Mouse (Mus musculus) forebrain, embryonic 15.5 days (tissue): ENCODE results near the gene Saal1. TPM values are rescaled to one million over a fixed set of nuclear protein-coding genes. Genes with fewer than 3 reads are reported as not detected.
"Not testable (repeated sequence)": the region's sequence is repeated elsewhere in the genome, so short reads cannot be mapped to it uniquely, and the experiment has no call there.

Source experiments
- ATAC-seq: fragments of 200-750 bp; cut with Nextera tagmentation; replicated peaks from 2 replicates; pipeline ENCODE4 v1.8.0; 2017; ENCODE audit warnings: mild to moderate bottlenecking, moderate TSS enrichment, moderate library complexity
- H3K27ac ChIP-seq: fragments of 300-500 bp; sonication (generic); replicated peaks from 2 replicates; pipeline ENCODE4 v1.5.1; 2015; ENCODE audit warnings: mild to moderate bottlenecking, inconsistent platforms
- H3K27me3 ChIP-seq: fragments of 300-500 bp; sonication (generic); 2 replicates; pipeline ENCODE4 v1.6.1; 2015; ENCODE audit warnings: inconsistent platforms
- H3K36me3 ChIP-seq: fragments of 300-500 bp; sonication (generic); 2 replicates; pipeline ENCODE4 v1.6.1; 2015; ENCODE audit warnings: mild to moderate bottlenecking, inconsistent platforms
- H3K4me1 ChIP-seq: fragments of 300-500 bp; sonication (generic); 2 replicates; pipeline ENCODE4 v1.6.1; 2015; ENCODE audit warnings: inconsistent platforms
- H3K4me2 ChIP-seq: fragments of 300-500 bp; sonication (generic); replicated peaks from 2 replicates; pipeline ENCODE4 v1.6.1; 2015; ENCODE audit warnings: mild to moderate bottlenecking, inconsistent platforms
- H3K4me3 ChIP-seq: fragments of 300-500 bp; sonication (generic); 2 replicates; pipeline ENCODE4 v1.5.1; 2015; ENCODE audit warnings: mild to moderate bottlenecking, inconsistent platforms
- H3K9ac ChIP-seq: fragments of 300-500 bp; sonication (generic); replicated peaks from 2 replicates; pipeline ENCODE4 v1.6.1; 2015; ENCODE audit warnings: mild to moderate bottlenecking, inconsistent platforms
- H3K9me3 ChIP-seq: fragments of 300-500 bp; sonication (generic); 2 replicates; pipeline ENCODE4 v1.6.1; 2016; ENCODE audit warnings: inconsistent platforms
- WGBS: fragments of 180-500 bp; shearing (Covaris S2); methylation state at CpG from one replicate; pipeline ENCODE4 v1.1.7; 2015; ENCODE audit warnings: mixed read lengths; 5-methylcytosine and 5-hydroxymethylcytosine counted together
- polyA plus RNA-seq: library from polyadenylated mRNA; unstranded; fragments of >200 nt; fragmentation: Nextera tagmentation; extraction: Ambion mirVana; gene quantifications from 2 replicates; pipeline ENCODE4 v1.2.1, GENCODE M21; 2015

Gene Saal1
- polyA plus RNA-seq, 1 experiment from 2014 or later: 22.8 TPM

GRCm38 (mm10) chr7:46679044-46679443, 31.4 kb downstream of the Saal1 start:
- not testable (repeated sequence) for H3K9me3 ChIP-seq, H3K4me2 ChIP-seq, ATAC-seq, H3K36me3 ChIP-seq, H3K4me3 ChIP-seq, H3K27ac ChIP-seq, H3K27me3 ChIP-seq, H3K4me1 ChIP-seq, H3K9ac ChIP-seq
- WGBS: 75% methylated on average over 7 of the region's 7 CpGs

DNA sequence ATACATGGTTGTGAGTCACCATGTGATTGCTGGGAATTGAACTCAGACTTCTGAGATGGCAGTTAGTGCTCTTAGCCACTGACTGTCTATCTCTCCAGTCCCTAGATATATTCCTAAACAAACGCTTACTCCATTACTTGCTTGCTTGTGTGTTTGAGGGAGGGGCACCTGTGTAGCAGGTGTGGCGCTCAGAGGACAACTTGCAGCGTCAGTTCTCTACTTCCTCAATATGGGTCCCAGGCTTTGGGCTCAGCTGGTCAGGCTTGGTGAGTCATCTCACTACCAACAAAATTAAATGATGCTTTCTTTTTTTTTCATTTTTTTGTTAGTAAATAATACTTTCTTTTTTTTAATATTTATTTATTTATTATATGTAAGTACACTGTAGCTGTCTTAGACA, 32.1 kb downstream of the Saal1 start:
- no peaks in the 10 kb centered on the region for H3K27me3 ChIP-seq
- ATAC-seq: no peak
- H3K36me3 ChIP-seq: no peaks in the 10 kb centered on the region
- no peaks in the 10 kb centered on the region for H3K4me1 ChIP-seq
- H3K27ac ChIP-seq: no peak overlapping the region
- no peak overlapping the region for H3K4me2 ChIP-seq
- WGBS: 90% methylated on average over 3 of the region's 3 CpGs
- no peak overlapping the region for H3K9ac ChIP-seq
- no peaks in the 10 kb centered on the region for H3K9me3 ChIP-seq
- H3K4me3 ChIP-seq: no peak overlapping the region

DNA sequence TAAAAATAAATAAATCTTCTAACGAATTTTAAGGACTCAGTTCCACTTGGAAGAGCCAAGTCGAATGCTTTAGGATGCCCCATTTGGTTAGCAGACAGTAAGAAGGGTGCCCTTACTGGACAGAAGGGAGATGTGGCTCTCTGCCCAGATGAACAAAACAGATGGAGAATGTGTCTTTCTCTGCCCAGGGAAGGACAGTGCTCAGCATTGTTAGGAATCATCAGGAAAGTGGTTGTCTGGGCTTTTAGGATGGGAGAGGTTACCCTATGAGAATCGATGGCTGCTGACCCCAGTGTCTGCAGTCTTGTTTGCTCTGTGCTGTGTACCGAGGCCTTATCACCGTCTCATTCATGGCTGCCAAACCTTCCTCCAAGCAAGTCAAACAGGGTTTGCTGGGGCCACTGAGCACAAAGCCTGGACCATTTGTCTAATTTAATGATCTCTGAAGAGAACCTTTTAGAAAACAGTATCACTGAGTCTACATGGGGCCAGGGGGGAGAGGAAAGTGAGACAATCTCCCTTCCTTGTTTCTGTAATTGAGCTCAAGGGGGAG, 33.6 kb downstream of the Saal1 start:
- Histone ChIP-seq H3K9me3 (no peaks in the 10 kb centered on the region), H3K36me3 (no peaks in the 10 kb centered on the region), H3K27me3 (no peaks in the 10 kb centered on the region), H3K9ac (no peak overlapping the region), H3K4me1 (no peaks in the 10 kb centered on the region), H3K4me3 (no peak overlapping the region), H3K27ac (no peak overlapping the region), H3K4me2 (no peak overlapping the region)
- WGBS: 61% methylated on average over 5 of the region's 5 CpGs
- no peak for ATAC-seq

GRCm38 (mm10) chr7:46675886-46676285, 34.6 kb downstream of the Saal1 start:
- H3K4me1 ChIP-seq: peaks cover 5% of the 10 kb centered on the region; the same call in 1 of the 2 replicates
- H3K9ac ChIP-seq: no peak overlapping the region
- H3K4me2 ChIP-seq: no peak overlapping the region
- no peaks in the 10 kb centered on the region for H3K36me3 ChIP-seq
- WGBS: 88% methylated on average over 8 of the region's 8 CpGs
- no peak overlapping the region for H3K4me3 ChIP-seq
- no peaks in the 10 kb centered on the region for H3K27me3 ChIP-seq
- H3K9me3 ChIP-seq: no peaks in the 10 kb centered on the region
- no peak overlapping the region for H3K27ac ChIP-seq
- no peak for ATAC-seq

GRCm38 (mm10) chr7:46675061-46675460, 35.4 kb downstream of the Saal1 start:
- WGBS: 80% methylated on average over 7 of the region's 7 CpGs
- no peaks in the 10 kb centered on the region for H3K27me3 ChIP-seq
- no peaks in the 10 kb centered on the region for H3K36me3 ChIP-seq
- H3K27ac ChIP-seq: no peak overlapping the region
- peaks cover 6% of the 10 kb centered on the region; the same call in 1 of the 2 replicates for H3K4me1 ChIP-seq
- no peak overlapping the region for H3K9ac ChIP-seq
- H3K4me3 ChIP-seq: no peak overlapping the region
- no peaks in the 10 kb centered on the region for H3K9me3 ChIP-seq
- no peak for ATAC-seq
- no peak overlapping the region for H3K4me2 ChIP-seq

DNA sequence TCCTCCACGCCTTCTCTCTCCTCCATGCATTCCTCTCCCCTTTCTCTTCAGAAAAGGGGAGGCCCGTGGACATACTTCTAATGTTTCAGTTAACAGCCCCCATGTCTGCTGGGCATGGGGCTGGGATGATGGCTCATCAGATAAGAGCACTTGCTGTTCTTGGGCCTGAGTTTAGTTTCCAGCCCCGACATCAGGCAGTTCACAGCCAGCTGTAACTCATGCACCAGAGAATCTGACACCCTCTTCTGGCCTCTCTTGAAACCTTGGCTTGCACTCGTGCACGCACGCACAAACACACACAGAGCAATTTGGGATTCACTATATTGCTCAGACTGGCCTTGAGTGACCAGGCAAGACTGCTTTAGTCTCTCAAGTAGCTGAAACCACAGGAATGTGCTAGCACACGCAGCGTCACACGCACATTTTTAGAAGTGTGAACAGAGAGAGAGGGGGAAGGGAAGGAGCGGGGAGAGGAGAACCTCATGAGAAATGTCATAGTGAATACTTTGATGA, 38.3 kb downstream of the Saal1 start, which contains the start of gene Tph1:
Gene Tph1 (minus strand): TSS at position 378 of the 513 bp plus-strand sequence.
- no peak for ATAC-seq
- Histone ChIP-seq H3K4me2 (no peak within 1 kb of the TSS), H3K9ac (no peak within 1 kb of the TSS), H3K27ac (peak within 1 kb of the TSS; percentile 28), H3K9me3 (no peaks in the 10 kb centered on the region), H3K36me3 (no peaks in the 10 kb centered on the region), H3K4me1 (peaks cover 8% of the 10 kb centered on the region; the same call in 1 of the 2 replicates), H3K4me3 (no peak within 1 kb of the TSS), H3K27me3 (no peaks in the 10 kb centered on the region)
- WGBS: 72% methylated on average over 10 of the region's 10 CpGs

DNA sequence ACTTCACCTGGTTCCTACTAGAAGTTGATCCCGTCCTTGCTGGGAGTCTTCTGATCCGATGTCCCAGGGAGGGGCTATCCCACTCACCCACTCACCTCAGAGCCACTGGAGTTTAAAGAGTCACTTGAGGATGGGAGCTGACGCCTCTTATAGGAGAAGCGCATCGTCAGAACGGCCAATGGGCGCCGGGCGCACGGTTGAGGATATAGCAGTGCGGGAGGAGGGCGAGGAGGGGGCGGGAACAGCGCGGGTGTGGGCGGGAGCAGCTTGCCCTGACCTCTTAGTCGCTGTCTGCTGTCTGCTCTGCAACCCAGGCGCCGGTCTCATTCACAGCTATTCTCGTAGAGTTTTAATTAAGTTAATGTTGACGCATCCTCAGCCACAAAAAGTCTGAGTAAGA, 43.2 kb downstream of the Saal1 start:
- Histone ChIP-seq H3K27ac (no peak overlapping the region), H3K4me1 (peaks cover 11% of the 10 kb centered on the region; the same call in 1 of the 2 replicates), H3K4me2 (peak overlapping the region; percentile 29), H3K9me3 (no peaks in the 10 kb centered on the region), H3K4me3 (no peak overlapping the region), H3K36me3 (no peaks in the 10 kb centered on the region), H3K9ac (no peak overlapping the region), H3K27me3 (peaks cover 5% of the 10 kb centered on the region; the same call in 1 of the 2 replicates)
- no peak for ATAC-seq
- 1% methylated on average over 21 of the region's 21 CpGs for WGBS

- no peaks in the 10 kb centered on the region for H3K36me3 ChIP-seq
- 38% methylated on average over 9 of the region's 9 CpGs for WGBS
- H3K9ac ChIP-seq: no peak overlapping the region
- no peak overlapping the region for H3K27ac ChIP-seq
- peaks cover 5% of the 10 kb centered on the region; the same call in 1 of the 2 replicates for H3K4me1 ChIP-seq
- no peaks in the 10 kb centered on the region for H3K9me3 ChIP-seq
- no peak overlapping the region for H3K4me3 ChIP-seq
- H3K4me2 ChIP-seq: no peak overlapping the region
- peaks cover 5% of the 10 kb centered on the region; the same call in 1 of the 2 replicates for H3K27me3 ChIP-seq
- no peak for ATAC-seq
Measured at GRCm38 (mm10) chr7:46665236-46665635, 45.2 kb downstream of the Saal1 start.

- Histone ChIP-seq H3K36me3 (no peaks in the 10 kb centered on the region), H3K27ac (no peak overlapping the region), H3K9me3 (no peaks in the 10 kb centered on the region), H3K27me3 (peaks cover 5% of the 10 kb centered on the region; the same call in 1 of the 2 replicates), H3K9ac (no peak overlapping the region), H3K4me1 (no peaks in the 10 kb centered on the region; the same call in 1 of the 2 replicates), H3K4me2 (no peak overlapping the region), H3K4me3 (no peak overlapping the region)
- 28% methylated on average over 18 of the region's 18 CpGs for WGBS
- ATAC-seq: no peak
Measured at GRCm38 (mm10) chr7:46661591-46662090, 48.8 kb downstream of the Saal1 start.

DNA sequence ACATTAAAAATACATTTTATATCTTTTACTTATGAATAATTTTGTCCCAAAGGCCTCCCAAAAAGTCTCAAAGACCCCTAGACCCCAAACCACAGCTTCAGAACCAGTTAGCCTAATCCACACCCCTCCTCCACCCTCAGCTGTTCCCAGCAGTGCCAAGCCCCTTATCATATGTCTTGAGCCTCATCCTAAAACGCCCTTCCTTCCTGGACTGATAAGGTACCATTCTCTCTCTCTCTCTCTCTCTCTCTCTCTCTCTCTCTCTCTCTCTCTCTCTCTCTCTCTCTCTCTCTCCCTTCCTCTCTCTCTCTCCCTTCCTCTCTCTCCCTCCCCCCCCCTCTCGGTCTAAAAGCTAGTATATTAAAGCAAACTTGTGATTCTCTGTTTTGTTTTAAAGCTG, 58.2 kb downstream of the Saal1 start:
- H3K27me3 ChIP-seq: no peaks in the 10 kb centered on the region
- no peak overlapping the region for H3K9ac ChIP-seq
- H3K27ac ChIP-seq: no peak overlapping the region
- no peaks in the 10 kb centered on the region for H3K9me3 ChIP-seq
- WGBS: 77% methylated on average over 2 of the region's 2 CpGs
- no peaks in the 10 kb centered on the region for H3K36me3 ChIP-seq
- no peak for ATAC-seq
- no peak overlapping the region for H3K4me3 ChIP-seq
- no peak overlapping the region for H3K4me2 ChIP-seq
- no peaks in the 10 kb centered on the region for H3K4me1 ChIP-seq

- ATAC-seq, H3K27ac ChIP-seq, H3K27me3 ChIP-seq, H3K4me3 ChIP-seq, H3K4me1 ChIP-seq, H3K9me3 ChIP-seq, H3K9ac ChIP-seq, H3K36me3 ChIP-seq, H3K4me2 ChIP-seq: not testable (repeated sequence)
- WGBS: 49% methylated on average over 5 of the region's 5 CpGs
Measured at GRCm38 (mm10) chr7:46650231-46650630, 60.2 kb downstream of the Saal1 start.

GRCm38 (mm10) chr7:46648431-46649140, 61.9 kb downstream of the Saal1 start:
- H3K9me3 ChIP-seq: no peaks in the 10 kb centered on the region
- 61% methylated on average over 4 of the region's 4 CpGs for WGBS
- H3K36me3 ChIP-seq: no peaks in the 10 kb centered on the region

More at GRCm38 (mm10) chr7:46648431-46649140, 61.9 kb downstream of the Saal1 start:
- no peak for ATAC-seq
- H3K4me2 ChIP-seq: no peak overlapping the region
- no peaks in the 10 kb centered on the region for H3K4me1 ChIP-seq
- no peak overlapping the region for H3K27ac ChIP-seq
- H3K4me3 ChIP-seq: no peak overlapping the region
- no peak overlapping the region for H3K9ac ChIP-seq
- no peaks in the 10 kb centered on the region for H3K27me3 ChIP-seq
